In the genomic region with DNA sequence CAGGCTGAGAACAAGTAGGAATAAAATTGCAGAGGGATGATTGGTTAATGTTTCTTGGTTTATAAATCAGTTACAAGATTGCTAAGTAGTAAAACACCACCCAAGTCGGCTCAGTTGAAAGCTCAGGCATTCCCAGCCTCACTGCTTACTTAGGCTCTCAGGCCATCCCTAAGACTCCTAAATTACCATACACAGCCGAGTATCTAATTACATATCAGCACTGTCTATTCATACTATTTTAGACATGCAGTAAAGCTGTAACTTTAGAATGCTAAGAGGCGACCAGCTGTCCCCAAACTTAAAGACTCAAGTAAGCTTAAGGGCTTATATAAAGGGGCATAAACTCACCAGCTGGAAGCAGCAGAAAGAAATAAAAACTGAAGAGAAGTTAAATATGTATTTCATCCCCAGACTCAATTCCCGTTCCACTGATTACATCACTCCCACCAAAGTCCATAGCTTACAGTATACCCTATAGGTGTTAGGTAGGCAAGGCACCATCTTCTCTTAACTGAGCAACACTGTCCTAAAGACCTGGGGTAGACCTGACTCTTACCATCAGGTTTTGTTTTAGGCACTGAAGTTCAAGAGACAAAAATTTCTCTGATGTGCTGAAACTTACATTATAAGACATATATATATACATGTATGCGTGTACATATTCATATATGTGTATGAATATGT, we compare ENCODE assay signal across 18 mouse cellular contexts.
A peak's percentile ranks its signal among the peaks of the same experiment; 100 is the strongest.
DNase-seq lines count a peak whose midpoint lies in the region; ATAC-seq lines count a peak whose summit lies in the region.
"Had no signal": no experiment of that assay in that cellular context is flagged by ENCODE, and none has a peak within 500 bp of the region (broad histone marks: within the 10 kb centered on the region; RNA-seq: fewer than 3 reads in every experiment).

No protein-coding gene starts in this region.

- H3K27me3 ChIP-seq in embryonic facial prominence, embryonic 14.5 days (replicated peaks; ENCODE audit: control insufficient read depth, insufficient read depth, low read length) = no peaks in the 10 kb centered on the region
- no peaks in the 10 kb centered on the region for H3K27me3 ChIP-seq in intestine, embryonic 16.5 days (replicated peaks; ENCODE audit: control insufficient read depth, insufficient read depth, low read length)
- H3K27me3 ChIP-seq in hindbrain, embryonic 14.5 days (ENCODE audit: control insufficient read depth, insufficient read depth, low read length) = no peaks in the 10 kb centered on the region
- H3K27me3 ChIP-seq: limb, embryonic 15.5 days; liver, embryonic 15.5 days; midbrain, embryonic 13.5 days had no signal

- H3K4me2 ChIP-seq in embryonic facial prominence, embryonic 14.5 days (ENCODE audit: low read depth, low read length) = no peak overlapping the region
- H3K4me2 ChIP-seq in intestine, embryonic 16.5 days (ENCODE audit: low read depth, low read length) = no peak overlapping the region
- no peak overlapping the region for H3K4me2 ChIP-seq in hindbrain, embryonic 14.5 days (replicated peaks)
- H3K4me2 ChIP-seq: limb, embryonic 15.5 days; liver, embryonic 15.5 days; midbrain, embryonic 13.5 days had no signal

- no peaks in the 10 kb centered on the region for H3K36me3 ChIP-seq in embryonic facial prominence, embryonic 14.5 days (ENCODE audit: control insufficient read depth, insufficient read depth, low read length)
- H3K36me3 ChIP-seq in intestine, embryonic 16.5 days (ENCODE audit: control insufficient read depth, insufficient read depth, low read length) = no peaks in the 10 kb centered on the region
- H3K36me3 ChIP-seq in hindbrain, embryonic 14.5 days (replicated peaks; ENCODE audit: control insufficient read depth, insufficient read depth) = no peaks in the 10 kb centered on the region
- H3K36me3 ChIP-seq: forebrain, embryonic 10.5 days; hindbrain, embryonic 10.5 days; limb, embryonic 15.5 days; liver, embryonic 15.5 days; midbrain, embryonic 13.5 days had no signal

- H3K4me1 ChIP-seq in embryonic facial prominence, embryonic 14.5 days (ENCODE audit: control insufficient read depth, insufficient read depth, low read length) = peaks cover 19% of the 10 kb centered on the region; the same call in 1 of the 2 replicates
- peaks cover 9% of the 10 kb centered on the region; the same call in 1 of the 2 replicates for H3K4me1 ChIP-seq in intestine, embryonic 16.5 days (ENCODE audit: control insufficient read depth, insufficient read depth, low read length)
- H3K4me1 ChIP-seq in hindbrain, embryonic 14.5 days (replicated peaks; ENCODE audit: control insufficient read depth, insufficient read depth, low read length) = no peaks in the 10 kb centered on the region
- H3K4me1 ChIP-seq: liver, embryonic 15.5 days had no signal

- no peak overlapping the region for H3K27ac ChIP-seq in embryonic facial prominence, embryonic 14.5 days (replicated peaks; ENCODE audit: low read depth, low read length)
- H3K27ac ChIP-seq in intestine, embryonic 16.5 days (ENCODE audit: low read length) = no peak overlapping the region
- no peak overlapping the region for H3K27ac ChIP-seq in hindbrain, embryonic 14.5 days
- H3K27ac ChIP-seq: forebrain, embryonic 10.5 days; hindbrain, embryonic 10.5 days; limb, embryonic 15.5 days; liver, embryonic 15.5 days; midbrain, embryonic 13.5 days had no signal

- no peak overlapping the region for H3K4me3 ChIP-seq in embryonic facial prominence, embryonic 14.5 days (ENCODE audit: low read depth, low read length)
- H3K4me3 ChIP-seq in intestine, embryonic 16.5 days (ENCODE audit: low read length) = no peak overlapping the region
- H3K4me3 ChIP-seq in hindbrain, embryonic 14.5 days (replicated peaks; ENCODE audit: low read length) = no peak overlapping the region
- H3K4me3 ChIP-seq: forebrain, embryonic 10.5 days; hindbrain, embryonic 10.5 days; limb, embryonic 15.5 days; liver, embryonic 15.5 days; midbrain, embryonic 13.5 days had no signal

- WGBS in embryonic facial prominence, embryonic 14.5 days = 52% methylated on average over 5 of the region's 5 CpGs
- whole genome bisulfite sequencing in intestine, embryonic 16.5 days = 40% methylated on average over 5 of the region's 5 CpGs
- 84% methylated on average over 5 of the region's 5 CpGs for WGBS in hindbrain, embryonic 14.5 days

- no peaks in the 10 kb centered on the region for H3K9me3 ChIP-seq in embryonic facial prominence, embryonic 14.5 days (ENCODE audit: control insufficient read depth, low read length)
- H3K9me3 ChIP-seq in intestine, embryonic 16.5 days (ENCODE audit: control insufficient read depth, low read length) = no peaks in the 10 kb centered on the region
- no peaks in the 10 kb centered on the region for H3K9me3 ChIP-seq in hindbrain, embryonic 14.5 days (ENCODE audit: control insufficient read depth, low read length)
- H3K9me3 ChIP-seq: forebrain, embryonic 10.5 days; hindbrain, embryonic 10.5 days; limb, embryonic 15.5 days; liver, embryonic 15.5 days; midbrain, embryonic 13.5 days had no signal

- H3K9ac ChIP-seq in embryonic facial prominence, embryonic 14.5 days (ENCODE audit: low read depth, low read length) = no peak overlapping the region
- H3K9ac ChIP-seq in intestine, embryonic 16.5 days (ENCODE audit: low read depth, low read length) = no peak overlapping the region
- H3K9ac ChIP-seq in hindbrain, embryonic 14.5 days = no peak overlapping the region
- H3K9ac ChIP-seq: limb, embryonic 15.5 days; liver, embryonic 15.5 days; midbrain, embryonic 13.5 days had no signal

- ATAC-seq in embryonic facial prominence, embryonic 14.5 days (ENCODE audit: low read depth) = peak; percentile 86
- peak; percentile 53; the same call in 1 of the 2 replicates for ATAC-seq in intestine, embryonic 16.5 days
- ATAC-seq in hindbrain, embryonic 14.5 days (ENCODE audit: low FRiP score) = no peak
- ATAC-seq: lung, postnatal 0 days; midbrain, embryonic 13.5 days had no signal

- peak; percentile 14 for DNase-seq in kidney, adult 11 months
- no peak for DNase-seq in kidney, adult 18-20 months
- peak; percentile 84 for DNase-seq in embryonic facial prominence, embryonic 14.5 days (ENCODE audit: low spot score)
- DNase-seq in kidney, postnatal 36 days = peak; percentile 36 to 39
- no peak for DNase-seq in hindbrain, embryonic 14.5 days (ENCODE audit: low spot score)
- no peak for DNase-seq in testis, postnatal 10 days (ENCODE audit: low spot score)
- DNase-seq in embryo, embryonic 11 days = no peak
- DNase-seq: adrenal gland, adult 2 months; cerebellum, adult 9-11 months; gastrocnemius, postnatal 25 days; thymus, adult 18-20 months had no signal

Comparison
In these comparisons a context has a peak if more than half of its experiments do, and no peak if none do; other contexts are left out.
1. DNase-seq: peak in kidney, adult 11 months (single experiment), embryonic facial prominence, embryonic 14.5 days (single experiment) and kidney, postnatal 36 days (2 of 2); none in kidney, adult 18-20 months (single experiment), hindbrain, embryonic 14.5 days (single experiment), testis, postnatal 10 days (single experiment) and embryo, embryonic 11 days (single experiment).